Mouse (Mus musculus): Measurements from ENCODE around the gene Gm6583.

- TF ChIP-seq GATA1 (IDR thresholded peaks at IDR 0.05; ENCODE audit: borderline replicate concordance, low read length): no peak
- no peak for TF ChIP-seq FLI1 (IDR thresholded peaks at IDR 0.05; ENCODE audit: low read length)
These were observed 11.5 kb downstream of the Gm6583 start for GRCm38 (mm10) chr5:112344092-112344960.

All from megakaryocyte, embryonic 14.5 days (primary cell).